Mouse (Mus musculus): ENCODE data around the gene Prpsap2. TPM values are rescaled to one million over a fixed set of nuclear protein-coding genes. Genes with fewer than 3 reads are reported as not detected.

Prpsap2 gene
- total RNA-seq, 2 experiments from 2014 or later, result 6.7 to 7.4 TPM

Other genes starting within 250 kb of the Prpsap2 start
- 10 to 100 TPM; 24.0 to 26.9 TPM for gene Epn2, start 182.4 kb downstream of the Prpsap2 start, total RNA-seq (2021)
- gene Grap, start 108.8 kb downstream of the Prpsap2 start, total RNA-seq (2021), result 10 to 100 TPM; 11.5 to 15.0 TPM
- gene Fam83g, start 78.0 kb downstream of the Prpsap2 start, total RNA-seq (2021), result under 1 TPM; 0.11 to 0.16 TPM
- gene Slc5a10, start 41.3 kb downstream of the Prpsap2 start, total RNA-seq (2021), result not detected
- gene Ulk2, start 93.0 kb upstream of the Prpsap2 start, total RNA-seq (2021), result 10 to 100 TPM; 51.0 to 55.7 TPM
- gene Akap10, start 168.2 kb upstream of the Prpsap2 start, total RNA-seq (2021), result 10 to 100 TPM; 14.6 to 15.0 TPM
- 1 to 10 TPM; 5.5 to 9.5 TPM for gene Specc1, start 194.7 kb upstream of the Prpsap2 start, total RNA-seq (2021)

Measured in heart, postnatal 36 days (tissue).